Mouse (Mus musculus): ENCODE results near the gene Tas2r144. TPM values are rescaled to one million over a fixed set of nuclear protein-coding genes. Genes with fewer than 3 reads are reported as not detected.
A peak's percentile ranks its signal among the peaks of the same experiment; 100 is the strongest.

Gene Tas2r144
- polyA plus RNA-seq, 1 experiment: not detected

GRCm38 (mm10) chr6:42261524-42262170 lies 46.5 kb downstream of the Tas2r144 start, which contains the start of gene Tmem139:
TSS of gene Tmem139 (plus strand) at chr6:42261970.
- whole genome bisulfite sequencing: 15% methylated on average over 20 of the region's 20 CpGs
- DNase-seq (ENCODE audit: low read depth, low spot score): peak; percentile 86

GRCm38 (mm10) chr6:42264626-42265312 lies 49.6 kb downstream of the Tas2r144 start, which contains the start of gene Casp2:
TSS of gene Casp2 (plus strand) at chr6:42264985.
- WGBS: 1% methylated on average over 51 of the region's 51 CpGs
- peak; percentile 98 for DNase-seq (ENCODE audit: low read depth, low spot score)

Other genes starting within 250 kb of the Tas2r144 start
- not detected in 2 replicates for gene Sval3, start 247.2 kb upstream of the Tas2r144 start, polyA plus RNA-seq (2012; rRNA removed)
- gene Sva, start 176.9 kb upstream of the Tas2r144 start, polyA plus RNA-seq (2012; rRNA removed): not detected in 2 replicates
- not detected in 2 replicates for gene Tas2r139, start 74.4 kb upstream of the Tas2r144 start, polyA plus RNA-seq (2012; rRNA removed)
- gene Gstk1, start 30.6 kb downstream of the Tas2r144 start, polyA plus RNA-seq (2012; rRNA removed): 20.4 and 36.1 TPM in 2 replicates
- gene Tmem139, start 46.6 kb downstream of the Tas2r144 start, polyA plus RNA-seq (2012; rRNA removed): 20.6 and 34.9 TPM in 2 replicates
- gene Casp2, start 49.7 kb downstream of the Tas2r144 start, polyA plus RNA-seq (2012; rRNA removed): 26.2 and 47.8 TPM in 2 replicates
- gene Clcn1, start 71.4 kb downstream of the Tas2r144 start, polyA plus RNA-seq (2012; rRNA removed): 0.31 and 0.51 TPM in 2 replicates
- gene Fam131b, start 109.3 kb downstream of the Tas2r144 start, polyA plus RNA-seq (2012; rRNA removed): 0.18 and 0.27 TPM in 2 replicates
- gene Zyx, start 134.3 kb downstream of the Tas2r144 start, polyA plus RNA-seq (2012; rRNA removed): 109 and 128 TPM in 2 replicates
- gene Epha1, start 157.9 kb downstream of the Tas2r144 start, polyA plus RNA-seq (2012; rRNA removed): 26.0 and 55.4 TPM in 2 replicates
- gene Tas2r143, start 184.9 kb downstream of the Tas2r144 start, polyA plus RNA-seq (2012; rRNA removed): 0.10 TPM in 1 of 2 replicates, not detected in the other
- gene Tas2r135, start 190.1 kb downstream of the Tas2r144 start, polyA plus RNA-seq (2012; rRNA removed): not detected in 2 replicates
- not detected in 2 replicates for gene Tas2r126, start 219.2 kb downstream of the Tas2r144 start, polyA plus RNA-seq (2012; rRNA removed)
- not detected in 2 replicates for gene Olfr458, start 249.9 kb downstream of the Tas2r144 start, polyA plus RNA-seq (2012; rRNA removed)

Measured in large intestine, adult 2 months (tissue).